Mouse (Mus musculus) midbrain, embryonic 14.5 days (tissue): ENCODE results near the gene Scgb1c1. TPM values are rescaled to one million over a fixed set of nuclear protein-coding genes. Genes with fewer than 3 reads are reported as not detected.

Source experiments
- ATAC-seq: fragments of 200-750 bp; cut with Nextera tagmentation; 2 replicates; pipeline ENCODE4 v1.8.0; 2017; ENCODE audit warnings: moderate number of reproducible peaks, moderate library complexity; ENCODE audit not compliant: low FRiP score, low TSS enrichment
- DNase-seq: peaks from one replicate; pipeline ENCODE4 v3.0.0-alpha.2; 2015
- H3K27ac ChIP-seq: fragments of 300-500 bp; sonication (generic); replicated peaks from 2 replicates; pipeline ENCODE4 v1.5.1; 2014; ENCODE audit warnings: mild to moderate bottlenecking, low read depth, low read length, moderate library complexity
- H3K27me3 ChIP-seq: fragments of 300-500 bp; sonication (generic); 2 replicates; pipeline ENCODE4 v1.6.1; 2014; ENCODE audit warnings: low read length, control low read depth, mixed read lengths; ENCODE audit not compliant: control insufficient read depth, insufficient read depth
- H3K36me3 ChIP-seq: fragments of 300-500 bp; sonication (generic); 2 replicates; pipeline ENCODE4 v1.6.1; 2014; ENCODE audit warnings: low read length, control low read depth; ENCODE audit not compliant: control insufficient read depth, insufficient read depth
- H3K4me1 ChIP-seq: fragments of 300-500 bp; sonication (generic); 2 replicates; pipeline ENCODE4 v1.6.1; 2014; ENCODE audit warnings: mild to moderate bottlenecking, antibody characterized with exemption, low read length, control low read depth; ENCODE audit not compliant: control insufficient read depth, insufficient read depth
- H3K4me2 ChIP-seq: fragments of 300-500 bp; sonication (generic); 2 replicates; pipeline ENCODE4 v1.6.1; 2014; ENCODE audit warnings: mild to moderate bottlenecking, low read length, moderate library complexity
- H3K4me3 ChIP-seq: fragments of 300-500 bp; sonication (generic); replicated peaks from 2 replicates; pipeline ENCODE4 v1.5.1; 2014; ENCODE audit warnings: low read depth, low read length
- H3K9ac ChIP-seq: fragments of 300-500 bp; sonication (generic); replicated peaks from 2 replicates; pipeline ENCODE4 v1.6.1; 2014; ENCODE audit warnings: mild to moderate bottlenecking, low read length, moderate library complexity
- H3K9me3 ChIP-seq: fragments of 300-500 bp; sonication (generic); 2 replicates; pipeline ENCODE4 v1.6.1; 2016; ENCODE audit warnings: low read length, control low read depth, mixed read lengths; ENCODE audit not compliant: control insufficient read depth
- WGBS: fragments of 180-500 bp; shearing (Covaris S2); extraction: QIAGEN DNeasy Blood & Tissue Kit; methylation state at CpG from one replicate; pipeline ENCODE4 v1.1.7; 2014; 5-methylcytosine and 5-hydroxymethylcytosine counted together
- polyA plus RNA-seq: library from polyadenylated mRNA; unstranded; fragments of >200 nt; fragmentation: Nextera tagmentation; extraction: Ambion mirVana; gene quantifications from 2 replicates; pipeline ENCODE4 v1.2.1, GENCODE M21; 2014

The Scgb1c1 gene
- polyA plus RNA-seq, 1 experiment from 2014 or later = not detected

DNA sequence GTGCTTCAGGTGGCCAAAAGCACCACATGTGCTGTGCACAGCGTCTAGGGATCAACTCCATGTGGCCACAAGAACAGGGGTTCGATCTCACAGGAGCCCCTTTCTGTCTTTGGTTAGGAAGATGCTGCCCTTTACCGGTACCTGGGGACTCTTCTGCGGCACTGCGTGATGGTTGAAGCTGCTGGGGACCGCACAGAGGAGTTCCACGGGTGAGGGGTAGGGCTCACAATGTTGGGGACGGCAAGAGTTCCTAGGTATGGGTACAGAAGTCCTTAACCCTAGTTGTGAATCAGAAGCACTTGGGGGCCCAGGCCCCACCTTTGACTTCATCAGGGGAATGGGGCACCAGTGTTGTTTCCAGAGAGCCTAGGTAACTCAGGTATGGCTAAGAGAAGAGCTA, 13.4 kb downstream of the Scgb1c1 start:
- no peaks in the 10 kb centered on the region for H3K9me3 ChIP-seq
- ATAC-seq (no peak), DNase-seq (no peak)
- H3K4me2 ChIP-seq = peak overlapping the region; percentile 92
- H3K4me1 ChIP-seq = peaks cover 22% of the 10 kb centered on the region
- no peak overlapping the region for H3K27ac ChIP-seq
- H3K36me3 ChIP-seq = peaks cover 63% of the 10 kb centered on the region
- H3K27me3 ChIP-seq = no peaks in the 10 kb centered on the region
- peak overlapping the region; percentile 90; the same call in 1 of the 2 replicates for H3K9ac ChIP-seq
- peak overlapping the region; percentile 85 for H3K4me3 ChIP-seq
- WGBS = 96% methylated on average over 8 of the region's 8 CpGs

DNA sequence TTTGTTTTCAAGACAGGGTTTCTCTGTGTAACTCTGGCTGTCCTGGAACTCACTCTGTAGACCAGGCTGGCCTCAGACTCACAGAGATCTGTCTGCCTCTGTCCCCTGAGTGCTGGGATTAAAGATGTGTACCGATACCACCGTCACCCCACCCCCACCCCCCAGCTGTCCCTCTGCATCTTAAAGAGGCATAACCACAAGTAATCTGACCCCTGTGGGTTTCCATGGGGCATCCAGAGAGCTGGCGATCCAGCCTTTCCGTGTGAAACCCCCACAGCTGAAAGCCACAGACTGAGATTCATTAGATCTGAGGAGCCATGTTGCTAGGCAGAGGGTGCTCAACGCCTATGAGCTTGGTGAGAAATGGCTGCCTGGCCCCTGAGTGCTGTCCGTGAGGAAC, 14.7 kb downstream of the Scgb1c1 start:
- H3K9me3 ChIP-seq = no peaks in the 10 kb centered on the region
- ATAC-seq (no peak), DNase-seq (no peak)
- H3K4me1 ChIP-seq = peaks cover 21% of the 10 kb centered on the region
- H3K27me3 ChIP-seq = no peaks in the 10 kb centered on the region
- H3K36me3 ChIP-seq = peaks cover 67% of the 10 kb centered on the region
- no peak overlapping the region for H3K9ac ChIP-seq
- H3K4me2 ChIP-seq = no peak overlapping the region
- H3K27ac ChIP-seq = no peak overlapping the region
- 63% methylated on average over 6 of the region's 6 CpGs for WGBS
- no peak overlapping the region for H3K4me3 ChIP-seq

DNA sequence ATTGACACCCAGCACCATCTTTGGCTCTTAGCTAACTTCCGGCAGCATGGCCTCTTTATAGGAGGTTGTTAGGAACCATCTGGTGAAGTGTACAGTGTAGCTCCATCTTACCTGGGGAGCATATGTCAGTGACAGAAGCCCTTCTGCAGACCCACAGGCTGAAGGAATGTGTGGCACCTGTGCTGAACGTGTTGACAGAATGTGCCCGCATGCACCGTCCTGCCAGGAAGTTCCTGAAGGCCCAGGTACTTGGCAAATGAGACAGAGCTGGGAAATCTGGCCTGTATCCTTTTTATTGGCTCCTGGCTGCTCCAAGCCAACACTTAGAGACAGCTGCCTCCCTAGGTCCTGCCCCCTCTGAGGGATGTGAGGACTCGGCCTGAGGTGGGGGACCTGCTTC, 15.4 kb downstream of the Scgb1c1 start:
- Histone ChIP-seq H3K27ac (no peak overlapping the region), H3K36me3 (peaks cover 71% of the 10 kb centered on the region), H3K9ac (no peak overlapping the region), H3K27me3 (no peaks in the 10 kb centered on the region), H3K4me1 (peaks cover 14% of the 10 kb centered on the region), H3K4me3 (no peak overlapping the region), H3K4me2 (no peak overlapping the region), H3K9me3 (no peaks in the 10 kb centered on the region)
- DNase-seq = no peak
- 86% methylated on average over 5 of the region's 5 CpGs for WGBS
- no peak for ATAC-seq

GRCm38 (mm10) chr7:140864761-140865160, 19.4 kb downstream of the Scgb1c1 start:
- 91% methylated on average over 12 of the region's 12 CpGs for WGBS
- Histone ChIP-seq H3K9ac (no peak overlapping the region), H3K27ac (no peak overlapping the region), H3K4me2 (no peak overlapping the region), H3K36me3 (peaks cover 71% of the 10 kb centered on the region), H3K4me3 (no peak overlapping the region), H3K27me3 (no peaks in the 10 kb centered on the region), H3K4me1 (no peaks in the 10 kb centered on the region), H3K9me3 (no peaks in the 10 kb centered on the region)
- DNase-seq = no peak
- no peak for ATAC-seq

- Histone ChIP-seq H3K9me3 (no peaks in the 10 kb centered on the region), H3K4me2 (no peak overlapping the region), H3K4me3 (no peak overlapping the region), H3K4me1 (no peaks in the 10 kb centered on the region), H3K9ac (no peak overlapping the region), H3K36me3 (peaks cover 49% of the 10 kb centered on the region), H3K27me3 (no peaks in the 10 kb centered on the region), H3K27ac (no peak overlapping the region)
- no peak for DNase-seq
- no peak for ATAC-seq
- WGBS = 93% methylated on average over 4 of the region's 4 CpGs
These were observed 28.9 kb downstream of the Scgb1c1 start for GRCm38 (mm10) chr7:140874224-140874623.

DNA sequence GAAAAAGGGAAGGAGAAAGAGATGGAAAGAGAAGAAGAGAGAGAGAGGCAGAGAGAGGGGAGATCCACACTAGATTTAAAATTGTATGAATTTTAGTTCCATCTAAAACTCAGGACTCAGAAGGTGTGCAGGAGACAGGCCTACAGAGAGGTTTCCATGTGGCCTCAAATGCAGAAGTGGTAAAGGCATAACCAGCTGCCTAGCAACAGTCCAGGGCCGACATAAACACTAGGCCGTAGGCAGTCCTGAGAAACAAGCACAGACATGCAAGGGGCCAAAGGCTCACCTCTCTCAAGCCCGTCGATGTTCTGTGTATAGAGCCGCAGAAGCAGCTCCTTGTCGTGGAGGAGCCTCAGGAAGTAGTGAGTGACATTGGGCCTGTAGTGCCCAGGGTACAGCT, 32.0 kb downstream of the Scgb1c1 start:
- H3K9me3 ChIP-seq = no peaks in the 10 kb centered on the region
- H3K27me3 ChIP-seq = no peaks in the 10 kb centered on the region
- DNase-seq (no peak), ATAC-seq (no peak)
- H3K4me3 ChIP-seq = no peak overlapping the region
- H3K9ac ChIP-seq = no peak overlapping the region
- no peak overlapping the region for H3K27ac ChIP-seq
- peaks cover 8% of the 10 kb centered on the region for H3K4me1 ChIP-seq
- H3K36me3 ChIP-seq = peaks cover 37% of the 10 kb centered on the region
- WGBS = 91% methylated on average over 6 of the region's 6 CpGs
- H3K4me2 ChIP-seq = no peak overlapping the region

- no peak overlapping the region for H3K9ac ChIP-seq
- H3K4me2 ChIP-seq = no peak overlapping the region
- H3K36me3 ChIP-seq = peaks cover 30% of the 10 kb centered on the region
- H3K27ac ChIP-seq = no peak overlapping the region
- no peak overlapping the region for H3K4me3 ChIP-seq
- no peak for ATAC-seq
- DNase-seq = no peak
- H3K4me1 ChIP-seq = peaks cover 14% of the 10 kb centered on the region
- no peaks in the 10 kb centered on the region for H3K9me3 ChIP-seq
- no peaks in the 10 kb centered on the region for H3K27me3 ChIP-seq
- WGBS = 90% methylated on average over 7 of the region's 7 CpGs
These were observed 34.0 kb downstream of the Scgb1c1 start for GRCm38 (mm10) chr7:140879355-140879754.

DNA sequence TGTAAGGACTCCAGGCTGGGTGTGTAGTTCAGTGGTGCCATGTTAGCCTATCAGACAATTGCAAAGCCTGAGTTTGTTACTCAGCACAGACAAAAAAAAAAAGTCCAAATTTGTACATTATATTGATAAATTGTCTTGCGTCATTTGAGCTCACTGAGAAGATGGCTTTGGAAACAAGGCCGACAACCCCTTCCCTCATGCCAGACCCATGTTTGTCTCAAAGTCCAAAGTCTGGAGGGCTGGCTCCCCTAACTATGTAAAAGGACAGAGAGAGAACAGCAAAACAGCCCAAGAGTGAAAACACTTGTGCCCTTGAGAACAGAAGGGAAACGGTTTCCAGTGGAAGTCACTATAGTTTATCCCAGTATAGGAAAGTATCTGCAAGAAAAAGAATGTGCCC, 35.1 kb downstream of the Scgb1c1 start:
- no peak overlapping the region for H3K9ac ChIP-seq
- no peak for DNase-seq

GRCm38 (mm10) chr7:140880865-140881515, 35.6 kb downstream of the Scgb1c1 start:
- peaks cover 28% of the 10 kb centered on the region for H3K36me3 ChIP-seq
- peak overlapping the region; percentile 67 for H3K4me2 ChIP-seq
- peak overlapping the region; percentile 65 for H3K9ac ChIP-seq
- no peak for DNase-seq
- no peaks in the 10 kb centered on the region for H3K9me3 ChIP-seq
- peak overlapping the region; percentile 81 for H3K4me3 ChIP-seq
- 29% methylated on average over 8 of the region's 8 CpGs for WGBS
- peaks cover 14% of the 10 kb centered on the region for H3K4me1 ChIP-seq
- H3K27me3 ChIP-seq = no peaks in the 10 kb centered on the region
- peak overlapping the region; percentile 86; the same call in 1 of the 2 replicates for H3K27ac ChIP-seq
- no peak for ATAC-seq

More for the DNA sequence above, 35.1 kb downstream of the Scgb1c1 start:
- Histone ChIP-seq H3K4me1 (peaks cover 14% of the 10 kb centered on the region), H3K9me3 (no peaks in the 10 kb centered on the region), H3K4me3 (peak overlapping the region; percentile 81; the same call in 1 of the 2 replicates), H3K27me3 (no peaks in the 10 kb centered on the region), H3K36me3 (peaks cover 27% of the 10 kb centered on the region), H3K27ac (no peak overlapping the region), H3K4me2 (0 out of 2 replicates have a peak overlapping the region, but pooled peaks have one; percentile 10)
- WGBS = 90% methylated on average over 3 of the region's 3 CpGs
- no peak for ATAC-seq
